Mouse (Mus musculus) thymus, adult 2 months (tissue): ENCODE results near the gene Epha10. TPM values are rescaled to one million over a fixed set of nuclear protein-coding genes. Genes with fewer than 3 reads are reported as not detected.

Source experiments
- DNase-seq: peaks from one replicate; pipeline ENCODE4 v3.0.0; 2021
- H3K27ac ChIP-seq: fragments of 200-500 bp; 2 replicates; pipeline ENCODE4 v1.5.1; 2012; ENCODE audit warnings: low read length, control low read depth; ENCODE audit not compliant: control insufficient read depth, insufficient read depth
- H3K27me3 ChIP-seq: fragments of 200-500 bp; 2 replicates; pipeline ENCODE4 v1.6.1; 2012; ENCODE audit warnings: mild to moderate bottlenecking, low read length, moderate library complexity, mixed read lengths; ENCODE audit not compliant: control insufficient read depth, insufficient read depth
- H3K36me3 ChIP-seq: fragments of 200-500 bp; 2 replicates; pipeline ENCODE4 v1.6.1; 2012; ENCODE audit warnings: mild to moderate bottlenecking, low read length, moderate library complexity; ENCODE audit not compliant: control insufficient read depth, insufficient read depth
- H3K4me1 ChIP-seq: fragments of 200-500 bp; replicated peaks from 2 replicates; pipeline ENCODE4 v1.6.1; 2012; ENCODE audit warnings: low read length; ENCODE audit not compliant: control insufficient read depth, insufficient read depth
- H3K4me3 ChIP-seq: fragments of 200-500 bp; 2 replicates; pipeline ENCODE4 v1.5.1; 2012; ENCODE audit warnings: mild to moderate bottlenecking, low read length, control low read depth, moderate library complexity; ENCODE audit not compliant: control insufficient read depth, insufficient read depth
- CTCF ChIP-seq: fragments of 200-500 bp; IDR thresholded peaks from 2 replicates; pipeline ENCODE4 v1.5.1; 2012; ENCODE audit warnings: mild to moderate bottlenecking, control low read depth, low read length, moderate library complexity, borderline replicate concordance; ENCODE audit not compliant: control insufficient read depth, poor library complexity, insufficient read depth; ENCODE audit errors: extremely low read depth
- POLR2A ChIP-seq: fragments of 200-500 bp; IDR thresholded peaks from 2 replicates; pipeline ENCODE4 v1.6.1; 2012; ENCODE audit warnings: mild to moderate bottlenecking, low read length, control low read depth, moderate library complexity; ENCODE audit not compliant: control insufficient read depth, poor library complexity, insufficient read depth; ENCODE audit errors: extremely low read depth
- WGBS: fragments of 180-500 bp; shearing (Covaris S2); methylation state at CpG from one replicate; pipeline ENCODE4 v1.1.7; 2018; 5-methylcytosine and 5-hydroxymethylcytosine counted together
- polyA plus RNA-seq: library from polyadenylated mRNA; depleted of rRNA; stranded (reverse); fragments of >200 nt; gene quantifications from 2 replicates; pipeline ENCODE4 v1.2.3, GENCODE M21; 2012

Gene Epha10
- polyA plus RNA-seq, 1 experiment, result 0.07 TPM

- Histone ChIP-seq H3K36me3 (no peaks in the 10 kb centered on the region), H3K4me3 (peak within 1 kb of the TSS; percentile 34), H3K27ac (no peak within 1 kb of the TSS), H3K4me1 (peaks cover 6% of the 10 kb centered on the region; the same call in 1 of the 2 replicates), H3K27me3 (peaks cover 7% of the 10 kb centered on the region; the same call in 1 of the 2 replicates)
- TF ChIP-seq CTCF (no peak), POLR2A (no peak)
- WGBS, result 8% methylated on average over 77 of the region's 77 CpGs
- DNase-seq, result no peak
Observed at GRCm38 (mm10) chr4:124861283-124862188, 19.2 kb upstream of the Epha10 start, which contains the start of gene Maneal. Gene Maneal, minus strand, starts transcription at chr4:124862171.

- Histone ChIP-seq H3K4me1 (no peaks in the 10 kb centered on the region), H3K27me3 (no peaks in the 10 kb centered on the region), H3K27ac (no peak overlapping the region), H3K36me3 (no peaks in the 10 kb centered on the region), H3K4me3 (no peak overlapping the region)
- no peak for DNase-seq
- TF ChIP-seq CTCF, result no peak
- TF ChIP-seq POLR2A, result no peak
- WGBS, result 97% methylated on average over 1 of the region's 1 CpGs
Observed at GRCm38 (mm10) chr4:124872719-124873118, 8.0 kb upstream of the Epha10 start.

GRCm38 (mm10) chr4:124881341-124881908, 726 bp downstream of the Epha10 start:
- no peak for TF ChIP-seq POLR2A
- no peak for TF ChIP-seq CTCF
- Histone ChIP-seq H3K4me3 (no peak overlapping the region), H3K27ac (no peak overlapping the region), H3K27me3 (peaks cover 6% of the 10 kb centered on the region; the same call in 1 of the 2 replicates), H3K4me1 (no peaks in the 10 kb centered on the region), H3K36me3 (no peaks in the 10 kb centered on the region)
- WGBS, result 6% methylated on average over 37 of the region's 37 CpGs
- no peak for DNase-seq

GRCm38 (mm10) chr4:124882151-124882729, 1.5 kb downstream of the Epha10 start:
- TF ChIP-seq CTCF (no peak), POLR2A (no peak)
- Histone ChIP-seq H3K27ac (no peak overlapping the region), H3K36me3 (no peaks in the 10 kb centered on the region), H3K27me3 (peaks cover 6% of the 10 kb centered on the region; the same call in 1 of the 2 replicates), H3K4me3 (no peak overlapping the region), H3K4me1 (no peaks in the 10 kb centered on the region)
- whole genome bisulfite sequencing, result 5% methylated on average over 37 of the region's 37 CpGs
- DNase-seq, result no peak

GRCm38 (mm10) chr4:124888702-124889101, 8.0 kb downstream of the Epha10 start:
- H3K36me3 ChIP-seq, result no peaks in the 10 kb centered on the region
- 74% methylated on average over 7 of the region's 7 CpGs for WGBS
- H3K27ac ChIP-seq, result no peak overlapping the region
- no peaks in the 10 kb centered on the region; the same call in 1 of the 2 replicates for H3K27me3 ChIP-seq
- DNase-seq, result no peak
- TF ChIP-seq POLR2A, result no peak
- no peak for TF ChIP-seq CTCF
- H3K4me1 ChIP-seq, result no peaks in the 10 kb centered on the region
- no peak overlapping the region for H3K4me3 ChIP-seq

- Histone ChIP-seq H3K27me3 (no peaks in the 10 kb centered on the region; the same call in 1 of the 2 replicates), H3K27ac (no peak overlapping the region), H3K36me3 (no peaks in the 10 kb centered on the region), H3K4me1 (no peaks in the 10 kb centered on the region; the same call in 1 of the 2 replicates), H3K4me3 (no peak overlapping the region)
- 94% methylated on average over 2 of the region's 2 CpGs for WGBS
- no peak for DNase-seq
- TF ChIP-seq POLR2A (no peak), CTCF (no peak)
Observed at GRCm38 (mm10) chr4:124889935-124890334, 9.2 kb downstream of the Epha10 start.
